Comparison of ENCODE assay signal across 23 mouse cellular contexts in genomic region chr15:30384386-30384785, GRCm38 (mm10).
"Had no signal": no experiment of that assay in that cellular context is flagged by ENCODE, and none has a peak within 500 bp of the region (broad histone marks: within the 10 kb centered on the region; RNA-seq: fewer than 3 reads in every experiment).

No protein-coding gene starts in this region.

- H3K27me3 ChIP-seq: heart, embryonic 12.5 days; hindbrain, embryonic 13.5 days; hindbrain, embryonic 15.5 days; limb, embryonic 13.5 days; limb, embryonic 15.5 days; liver, embryonic 12.5 days had no signal

- H3K36me3 ChIP-seq: heart, embryonic 10.5 days; heart, embryonic 12.5 days; hindbrain, embryonic 10.5 days; hindbrain, embryonic 13.5 days; hindbrain, embryonic 15.5 days; limb, embryonic 13.5 days; limb, embryonic 15.5 days; liver, embryonic 12.5 days had no signal

- H3K27ac ChIP-seq: heart, embryonic 10.5 days; hindbrain, embryonic 10.5 days; hindbrain, embryonic 13.5 days; hindbrain, embryonic 15.5 days; hindbrain, postnatal 0 days; kidney, postnatal 0 days; limb, embryonic 13.5 days; limb, embryonic 15.5 days; liver, embryonic 12.5 days had no signal

- DNase-seq: gastrocnemius, postnatal 14 days; gastrocnemius, postnatal 36 days; heart, adult 18-20 months; heart, postnatal 10 days; heart, postnatal 4 days; kidney, adult 11 months; kidney, adult 2 months; kidney, postnatal 14 days; kidney, postnatal 36 days; layer of hippocampus, adult 9-11 months; layer of hippocampus, postnatal 36 days; left cerebral cortex, postnatal 4 days had no signal

- H3K4me2 ChIP-seq: heart, embryonic 12.5 days; hindbrain, embryonic 13.5 days; hindbrain, embryonic 15.5 days; limb, embryonic 13.5 days; limb, embryonic 15.5 days; liver, embryonic 12.5 days had no signal

- H3K4me3 ChIP-seq: heart, embryonic 10.5 days; heart, embryonic 12.5 days; hindbrain, embryonic 10.5 days; hindbrain, embryonic 13.5 days; hindbrain, embryonic 15.5 days; limb, embryonic 13.5 days; limb, embryonic 15.5 days; liver, embryonic 12.5 days had no signal

- H3K9ac ChIP-seq: heart, embryonic 12.5 days; hindbrain, embryonic 13.5 days; hindbrain, embryonic 15.5 days; limb, embryonic 13.5 days; limb, embryonic 15.5 days; liver, embryonic 12.5 days had no signal

- H3K4me1 ChIP-seq: liver, embryonic 12.5 days had no signal

- ATAC-seq: hindbrain, postnatal 0 days; intestine, embryonic 16.5 days; liver, embryonic 12.5 days had no signal

- H3K9me3 ChIP-seq: heart, embryonic 10.5 days; heart, embryonic 12.5 days; hindbrain, embryonic 10.5 days; hindbrain, embryonic 13.5 days; hindbrain, embryonic 15.5 days; limb, embryonic 13.5 days; limb, embryonic 15.5 days; liver, embryonic 12.5 days had no signal
